Mouse (Mus musculus): ENCODE results near the gene BC051142.
"Not testable (repeated sequence)": the region's sequence is repeated elsewhere in the genome, so short reads cannot be mapped to it uniquely, and the experiment has no call there.

The BC051142 gene

DNA sequence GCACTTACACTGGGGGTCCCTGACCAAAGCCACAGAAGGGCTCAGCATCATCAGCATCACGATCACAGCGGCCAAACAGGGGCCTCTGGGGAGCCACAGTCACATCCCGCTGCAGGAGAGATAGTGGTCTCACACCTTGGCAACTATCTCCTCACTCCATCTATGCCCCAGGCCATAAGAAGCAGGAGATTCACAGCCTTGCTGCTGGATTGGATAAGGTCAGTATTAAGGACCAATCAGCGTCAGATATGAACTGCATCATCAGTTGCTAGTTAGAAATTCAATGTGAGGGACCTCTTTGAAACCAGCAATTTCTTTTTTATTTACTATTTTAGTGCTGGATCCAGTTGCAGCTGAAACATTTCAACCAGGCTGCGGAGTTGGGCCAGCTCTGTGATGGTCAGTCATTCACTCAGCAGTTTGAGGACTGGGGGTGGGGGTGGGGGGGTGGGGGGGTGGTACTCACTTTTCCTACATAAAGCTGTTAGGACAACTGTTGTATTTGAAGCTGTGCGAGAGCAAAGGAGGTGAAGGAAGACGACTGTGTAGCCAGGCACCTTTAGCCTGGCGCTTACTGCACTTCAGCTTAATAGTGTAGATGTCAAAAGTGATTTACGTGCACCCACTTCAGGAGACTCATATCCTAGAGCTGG lies 436 bp upstream of the BC051142 start:
- peak; percentile 87 for DNase-seq (ENCODE audit: low spot score in 2 of 2)

DNA sequence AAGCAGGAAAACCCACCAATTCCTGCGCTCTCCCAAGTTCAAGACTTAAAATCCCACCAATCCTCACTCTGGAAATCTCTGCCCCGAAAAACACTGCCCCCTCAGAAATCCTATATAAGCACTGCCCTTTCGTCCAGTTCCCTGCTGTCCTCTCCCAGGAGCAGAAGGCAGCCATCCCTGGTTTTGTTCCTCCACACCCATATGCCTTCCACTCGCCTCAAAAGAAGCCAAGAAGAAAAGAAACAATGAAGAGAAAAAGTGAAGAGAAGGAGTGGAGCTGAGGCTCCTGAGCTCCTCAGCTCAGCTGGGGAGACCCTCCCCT lies 735 bp downstream of the BC051142 start:
- no peak for DNase-seq (ENCODE audit: low spot score in 2 of 2)

DNA sequence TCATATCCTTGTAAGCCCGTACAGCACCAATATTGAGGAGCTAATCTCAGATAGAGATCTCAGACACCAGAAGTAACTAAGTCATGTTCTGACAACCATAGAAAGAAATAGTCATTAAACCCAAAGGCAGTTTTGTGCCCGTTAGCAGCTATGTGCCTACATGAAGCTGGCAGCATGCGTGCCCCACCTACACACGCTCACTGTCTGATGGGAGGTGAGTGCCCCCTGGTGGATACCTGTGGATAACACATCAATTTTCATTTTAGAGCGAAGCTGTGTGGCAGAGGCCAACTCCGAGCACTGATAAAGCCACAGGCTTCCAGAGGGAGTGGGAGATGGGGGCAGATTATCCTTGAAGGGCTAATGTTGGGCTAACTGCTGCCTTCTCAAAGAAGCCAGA lies 12.5 kb downstream of the BC051142 start:
- DNase-seq (ENCODE audit: low spot score in 2 of 2), result peak; percentile 63 to 82

DNA sequence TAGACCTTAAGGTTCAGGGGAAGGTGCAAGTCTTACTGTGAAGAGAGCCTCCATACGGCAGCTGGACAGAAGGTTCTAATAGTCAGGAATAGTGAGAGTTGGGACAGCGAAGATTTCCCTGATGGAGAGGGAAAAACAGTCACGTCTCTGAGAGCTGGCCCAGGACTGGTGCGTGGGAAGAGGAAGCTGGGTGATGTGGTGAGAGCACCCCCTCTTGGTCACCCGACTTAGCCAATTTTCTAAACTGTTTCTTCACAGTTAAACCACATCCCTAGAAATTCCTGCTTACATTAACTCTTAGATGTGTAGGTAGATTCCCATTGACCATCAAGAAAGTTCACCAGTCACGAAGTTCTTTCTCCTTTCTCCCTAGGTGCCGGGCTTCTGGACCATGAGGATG lies 21.4 kb downstream of the BC051142 start:
- no peak for DNase-seq (ENCODE audit: low spot score in 2 of 2)

DNA sequence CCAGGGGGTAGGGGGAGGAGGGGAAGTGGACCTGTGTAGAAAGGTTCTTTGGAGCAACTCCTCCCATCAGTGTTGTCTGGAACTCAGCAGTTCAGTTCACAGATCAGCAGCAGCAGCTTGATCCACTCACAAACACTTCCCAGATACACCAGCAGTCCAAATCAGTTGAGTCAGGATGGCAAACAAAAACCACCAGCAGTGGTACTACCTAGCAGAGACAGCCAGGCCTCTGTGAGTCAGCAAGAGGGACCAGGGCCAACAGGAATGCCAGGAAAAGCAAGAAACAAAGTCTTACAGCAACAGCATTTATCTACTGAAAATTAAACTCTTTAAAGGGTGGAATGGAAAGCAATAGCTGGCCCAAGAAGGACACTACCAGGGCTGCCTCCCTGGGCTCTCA lies 29.0 kb downstream of the BC051142 start:
- DNase-seq (ENCODE audit: low spot score in 2 of 2), result no peak

DNA sequence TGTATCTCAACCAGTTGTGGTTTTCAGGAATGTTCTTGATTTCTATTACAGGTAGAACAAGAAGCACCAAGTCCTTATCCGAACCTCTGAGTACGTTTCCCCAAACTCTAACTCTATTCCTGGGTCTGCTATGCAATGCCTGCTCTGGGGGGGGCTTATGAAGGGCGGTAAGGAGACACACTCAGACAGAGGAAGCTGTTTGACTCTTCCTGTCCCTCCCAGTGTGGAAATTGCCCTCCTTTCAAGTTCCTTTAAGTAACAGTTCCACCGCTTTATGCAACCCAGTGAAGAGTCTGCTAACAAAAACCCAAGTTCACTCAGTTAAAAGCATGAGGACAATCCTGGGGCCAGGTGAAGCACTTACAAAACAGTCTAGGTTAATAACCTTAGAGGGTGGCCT lies 38.5 kb downstream of the BC051142 start:
- no peak for DNase-seq (ENCODE audit: low spot score in 2 of 2)

DNA sequence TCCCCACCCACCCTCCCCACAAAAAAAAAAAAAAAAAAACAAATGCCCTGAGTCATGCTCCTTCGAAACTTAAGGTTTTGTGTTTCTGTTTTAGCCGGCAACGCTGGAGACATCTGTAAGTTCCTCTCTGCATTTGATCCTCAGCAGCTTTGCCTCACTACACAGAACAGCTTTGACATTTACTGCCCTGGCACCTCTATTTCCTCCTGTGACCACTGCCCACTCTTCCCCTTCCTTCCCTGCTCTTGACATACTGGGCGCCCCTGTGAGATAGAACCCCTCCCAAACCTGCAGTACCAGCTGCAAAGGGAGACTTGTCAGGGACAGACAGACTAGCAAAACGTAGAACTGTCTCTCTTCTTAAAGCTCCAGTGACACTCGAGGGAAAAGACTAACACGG lies 39.0 kb downstream of the BC051142 start:
- no peak for DNase-seq (ENCODE audit: low spot score in 2 of 2)

DNA sequence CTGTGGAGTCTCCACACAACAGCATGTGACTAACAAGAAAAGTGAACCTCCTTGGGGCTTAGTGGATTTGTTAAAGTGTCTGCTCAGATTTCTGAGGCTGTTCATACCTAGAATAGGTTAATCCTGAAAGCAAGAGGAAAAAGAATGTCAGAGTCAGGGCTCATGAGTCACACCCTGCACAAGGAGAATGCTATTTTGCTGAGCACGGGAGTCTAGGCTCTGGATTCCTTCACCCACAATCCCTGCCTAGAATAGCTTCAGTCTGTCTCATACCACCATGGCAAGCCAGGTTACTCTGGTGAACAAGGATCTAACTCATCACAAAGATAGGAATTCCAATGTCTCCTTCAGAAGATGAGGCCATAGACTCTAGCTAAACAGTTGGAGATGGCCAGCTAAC lies 40.0 kb downstream of the BC051142 start:
- no peak for DNase-seq (ENCODE audit: low spot score in 2 of 2)

DNA sequence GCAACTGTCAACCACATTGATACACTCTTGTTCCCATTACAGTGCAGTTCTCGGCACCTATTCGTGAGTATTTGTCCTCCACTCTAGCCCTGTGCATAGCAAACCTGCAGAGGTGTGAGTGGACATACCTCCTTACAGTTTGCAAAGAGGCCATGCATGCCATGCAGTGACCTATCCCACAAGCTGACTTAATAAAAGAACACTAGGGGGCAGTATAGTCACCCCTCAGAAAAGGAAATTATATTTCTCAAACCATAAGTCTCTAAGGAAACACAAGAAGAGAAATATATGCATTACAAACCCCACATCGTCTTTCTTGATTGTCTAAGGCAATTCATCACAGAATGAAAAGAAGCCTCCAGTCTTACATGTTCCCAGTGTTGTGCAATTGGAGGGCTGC lies 41.2 kb downstream of the BC051142 start:
- DNase-seq (ENCODE audit: low spot score in 2 of 2), result peak in 1 of 2 experiments; percentile 7

DNA sequence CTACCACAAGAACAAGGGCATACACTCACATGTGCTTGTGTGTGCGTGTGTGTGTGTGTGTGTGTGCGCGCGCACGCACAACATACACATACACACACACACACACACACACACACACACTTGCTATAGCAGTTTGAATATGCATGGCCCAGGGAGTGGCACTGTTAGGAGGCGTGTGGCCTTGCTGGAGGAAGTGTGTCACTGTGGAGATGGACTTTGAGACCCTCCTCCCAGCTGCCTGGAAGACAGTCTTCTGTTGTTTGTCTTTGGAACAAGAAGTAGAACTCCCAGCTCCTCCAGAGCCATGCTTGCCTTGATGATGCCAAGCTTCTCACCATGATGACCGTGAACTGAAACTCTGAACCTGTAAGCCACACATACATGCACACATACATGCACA lies 43.4 kb downstream of the BC051142 start:
- no peak for DNase-seq (ENCODE audit: low spot score in 2 of 2)

DNA sequence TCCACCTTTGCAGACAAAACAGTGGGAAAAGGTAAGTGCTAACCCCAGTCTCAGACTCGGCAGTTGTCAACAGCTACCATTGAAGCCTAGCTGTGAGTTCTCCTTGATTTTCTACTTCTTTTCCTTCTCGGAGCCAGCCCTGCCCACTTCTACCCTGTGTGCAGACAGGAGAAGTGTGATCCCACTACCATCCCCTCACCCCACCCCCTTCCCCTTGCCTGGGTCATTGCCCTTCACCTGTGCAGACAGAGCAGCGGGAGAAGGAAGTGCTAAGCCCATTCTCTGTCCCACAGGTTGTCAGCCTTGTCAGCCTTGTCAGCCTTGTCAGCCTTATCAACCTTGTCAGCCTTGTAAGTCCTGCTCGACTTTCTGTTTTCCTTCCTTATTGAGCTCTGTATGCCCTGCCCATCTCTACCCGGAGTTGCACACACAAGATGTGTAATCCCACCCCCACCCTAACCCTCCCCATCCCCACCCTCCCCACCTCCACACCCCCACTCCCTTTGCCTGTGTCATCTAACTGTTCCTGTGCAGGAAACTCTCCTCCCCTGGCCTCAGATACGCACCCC lies 49.9 kb downstream of the BC051142 start:
- no peak for DNase-seq (ENCODE audit: low spot score in 2 of 2)

DNA sequence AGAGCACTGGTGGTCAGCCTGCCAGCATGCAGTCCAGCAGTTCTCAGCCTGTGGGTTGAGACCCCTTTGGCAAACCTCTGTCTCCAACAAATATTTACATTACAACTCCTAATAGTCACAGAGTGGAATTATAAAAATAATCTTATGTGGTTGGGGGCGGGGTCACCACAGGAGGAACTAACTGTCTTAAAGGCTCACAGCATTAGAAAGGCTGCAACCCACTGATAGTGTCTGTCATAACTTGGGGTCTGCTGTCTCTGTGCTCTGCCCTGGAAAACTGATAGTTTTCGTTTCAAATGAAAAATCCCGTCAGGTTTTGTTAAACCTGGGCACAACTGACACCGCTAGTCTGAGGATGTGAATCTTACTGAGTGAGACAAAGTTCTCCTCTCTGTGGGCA lies 59.0 kb downstream of the BC051142 start:
- no peak for DNase-seq (ENCODE audit: low spot score in 2 of 2)

DNA sequence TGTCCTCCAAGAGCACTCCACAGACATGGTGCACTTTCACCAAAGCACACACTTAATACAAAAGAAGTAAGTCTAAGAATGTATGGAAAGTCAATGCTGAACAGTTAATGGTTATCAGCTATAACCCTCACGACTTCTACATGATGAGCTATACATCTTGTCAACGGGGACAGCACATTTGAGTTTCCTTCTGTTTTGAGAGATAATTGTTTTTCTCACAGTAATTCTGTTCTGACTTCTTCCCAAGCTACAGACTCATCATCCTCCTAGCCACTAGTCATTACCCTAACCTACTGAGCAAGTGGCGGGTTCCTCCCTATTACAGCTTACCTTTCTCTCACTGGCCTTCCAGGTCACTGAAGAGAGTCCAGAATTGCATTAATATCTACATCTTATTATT lies 60.6 kb downstream of the BC051142 start:
- no peak for DNase-seq (ENCODE audit: low spot score in 2 of 2)

DNA sequence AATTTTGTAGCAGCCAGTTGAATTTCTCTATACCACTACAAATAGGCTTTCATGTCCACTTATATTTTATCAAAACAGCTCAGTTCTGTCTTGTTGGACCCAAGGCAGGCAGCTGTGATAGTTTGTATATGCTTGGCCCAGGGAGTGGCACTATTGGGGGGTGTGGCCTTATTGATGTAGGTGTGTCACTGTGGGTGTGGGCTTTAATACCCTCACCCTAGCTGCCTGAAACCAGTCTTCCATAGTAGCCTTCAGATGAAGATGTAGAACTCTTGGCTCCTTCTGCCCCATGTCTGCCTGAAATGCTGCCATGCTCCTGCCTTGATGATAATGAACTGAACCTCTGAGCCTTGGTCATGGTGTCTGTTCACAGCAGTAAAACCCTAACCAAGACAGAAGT lies 67.3 kb downstream of the BC051142 start:
- DNase-seq (ENCODE audit: low spot score in 2 of 2), result not testable (repeated sequence)

DNA sequence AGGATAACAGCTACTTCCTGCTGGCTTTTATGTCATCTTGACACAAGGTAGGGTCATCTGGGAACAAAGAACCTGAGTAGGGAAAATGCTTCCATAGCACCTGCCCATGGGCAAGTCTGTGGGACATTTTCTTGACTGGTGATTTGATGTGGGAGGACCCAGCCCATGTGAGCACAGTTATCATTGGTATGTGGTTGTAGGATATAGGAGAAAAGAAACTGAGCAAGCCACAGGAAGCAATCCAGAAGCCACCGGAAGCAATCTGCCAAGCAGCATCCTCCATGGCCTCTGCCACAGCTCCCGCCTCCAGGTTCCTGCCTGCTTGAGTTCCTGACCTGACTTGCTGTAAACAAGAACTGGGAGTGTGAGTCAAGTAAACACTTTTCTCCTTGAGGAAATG lies 71.9 kb downstream of the BC051142 start:
- DNase-seq (ENCODE audit: low spot score in 2 of 2), result no peak

DNA sequence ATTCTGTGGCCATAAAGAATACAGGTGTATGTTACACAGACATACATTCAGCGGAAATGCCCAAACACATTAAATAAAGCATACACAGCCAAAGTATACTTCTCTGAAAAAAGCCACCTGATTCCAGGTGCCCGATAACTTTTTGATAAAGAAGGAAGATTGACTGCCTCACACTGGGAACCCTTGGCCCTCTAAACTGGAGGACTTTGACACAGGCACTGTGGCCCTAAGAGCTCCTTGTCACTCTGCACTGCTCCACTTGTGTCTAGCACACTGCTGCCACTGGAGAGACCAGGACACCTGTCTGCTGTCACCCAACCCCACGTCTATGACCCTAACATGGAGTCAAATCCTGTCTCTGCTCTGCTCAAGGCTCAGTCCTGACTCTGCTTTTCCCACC lies 76.4 kb downstream of the BC051142 start:
- DNase-seq (ENCODE audit: low spot score in 2 of 2), result no peak

DNA sequence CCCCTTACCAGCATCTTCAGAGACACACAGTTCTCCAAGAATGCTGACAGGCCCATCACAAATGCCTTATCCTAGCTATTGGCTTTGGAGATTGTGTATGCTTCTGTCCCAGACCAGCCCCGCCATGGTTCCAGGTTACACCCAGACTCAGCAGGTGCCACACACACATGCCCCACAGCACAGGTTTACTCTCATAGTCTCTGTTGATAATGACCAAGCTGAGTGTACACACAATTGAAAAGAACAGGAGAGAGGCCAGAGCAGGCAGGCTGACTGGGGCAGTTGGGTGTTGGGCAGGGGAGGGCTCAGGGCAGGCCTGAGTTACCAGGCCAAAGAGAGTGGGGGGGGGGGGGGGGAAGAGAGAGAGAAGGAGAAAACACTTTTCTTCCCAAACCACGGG lies 77.8 kb downstream of the BC051142 start:
- no peak for DNase-seq (ENCODE audit: low spot score in 2 of 2)

DNA sequence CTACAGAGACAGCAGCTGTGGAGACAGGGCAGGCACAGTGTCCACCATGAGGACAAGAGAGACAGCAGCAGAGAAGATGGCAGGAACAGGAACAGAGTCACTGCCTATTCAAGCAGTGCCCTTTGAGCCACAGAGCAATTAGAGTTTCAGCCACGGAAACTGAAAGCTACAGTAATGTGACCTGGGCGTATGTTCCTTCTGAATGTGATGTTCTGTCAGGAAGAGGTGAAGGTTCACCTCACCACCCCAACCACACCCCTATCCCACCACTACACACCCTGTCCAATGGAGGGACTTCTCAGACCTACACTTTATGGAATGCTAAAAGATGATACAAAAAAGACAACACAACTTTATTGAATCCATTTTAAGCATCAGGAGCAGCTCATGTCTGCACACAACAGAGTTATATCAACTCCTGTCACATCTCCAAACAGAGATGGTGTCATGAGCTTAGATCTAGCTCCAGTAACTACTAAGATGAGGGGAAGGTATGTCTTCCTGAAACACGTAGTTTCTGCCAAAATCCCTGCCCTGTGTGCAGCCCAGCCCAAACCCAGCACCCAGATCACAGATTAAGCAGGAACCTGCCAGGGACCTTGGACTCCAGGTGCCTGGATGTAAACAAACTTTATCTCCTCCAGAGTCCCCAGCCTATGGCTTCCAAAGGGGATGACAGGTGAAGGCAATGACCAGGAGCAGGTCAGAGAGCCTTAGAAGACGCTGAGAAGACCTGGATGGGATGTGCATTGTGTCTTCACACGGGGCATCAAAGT lies 78.8 kb downstream of the BC051142 start, which contains the start of gene Btnl4:
TSS of gene Btnl4 (minus strand) at position 81 of the 776 bp plus-strand sequence.
- not testable (repeated sequence) for DNase-seq (ENCODE audit: low spot score in 2 of 2)

DNA sequence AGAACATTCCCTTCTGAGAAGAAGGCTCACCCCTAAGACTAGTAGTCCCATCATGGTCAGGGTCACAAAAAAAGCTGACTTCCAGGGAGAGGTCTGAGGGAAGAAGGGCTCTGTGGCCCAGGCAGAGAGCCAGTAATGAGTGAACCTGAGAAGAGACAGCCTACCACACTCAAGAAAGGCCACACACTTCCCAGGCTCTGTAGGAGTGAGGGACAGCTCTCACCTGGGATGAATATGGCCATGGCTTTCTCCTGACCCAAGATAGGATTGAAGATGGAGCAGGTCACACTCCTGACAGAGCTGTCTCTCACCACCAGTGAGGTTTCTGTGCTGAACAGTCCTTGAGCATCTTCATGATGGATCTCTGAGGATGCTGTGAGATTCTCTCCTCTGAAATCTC lies 94.2 kb downstream of the BC051142 start:
- DNase-seq (ENCODE audit: low spot score in 2 of 2), result no peak

DNA sequence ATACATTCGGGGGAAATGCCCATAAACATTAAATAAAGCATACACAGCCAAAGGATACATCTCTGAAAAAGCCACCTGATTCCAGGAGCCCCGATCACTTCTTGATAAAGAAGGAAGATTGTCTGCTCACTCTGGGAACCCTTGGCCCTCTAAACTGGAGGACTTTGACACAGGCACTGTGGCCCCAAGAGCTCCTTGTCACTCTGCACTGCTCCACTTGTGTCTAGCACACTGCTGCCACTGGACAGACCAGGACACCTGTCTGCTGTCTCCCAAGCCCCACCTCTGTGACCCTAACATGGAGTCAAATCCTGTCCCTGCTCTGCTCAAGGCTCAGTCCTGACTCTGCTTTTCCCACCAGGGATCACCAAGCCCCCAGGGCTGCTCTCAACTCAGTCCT lies 96.5 kb downstream of the BC051142 start:
- not testable (repeated sequence) for DNase-seq (ENCODE audit: low spot score in 2 of 2)

DNA sequence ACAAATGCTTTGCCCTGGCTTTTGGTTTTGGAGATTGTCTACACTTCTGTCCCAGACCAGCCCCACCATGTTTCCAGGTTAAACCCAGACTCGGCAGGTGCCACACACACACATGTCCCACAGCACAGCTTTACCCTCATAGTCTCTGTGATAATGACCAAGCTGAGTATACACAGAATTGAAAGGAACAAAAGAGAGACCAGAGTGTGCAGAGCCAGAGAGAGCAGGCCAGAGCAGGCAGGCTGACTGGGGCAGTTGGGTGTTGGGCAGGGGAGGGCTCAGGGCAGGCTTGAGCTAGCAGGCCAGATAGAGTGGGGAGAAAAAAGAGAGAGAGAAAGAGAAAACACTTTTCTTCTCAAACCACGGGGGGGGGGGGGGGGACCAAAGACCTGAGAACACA lies 97.9 kb downstream of the BC051142 start:
- DNase-seq (ENCODE audit: low spot score in 2 of 2), result no peak

DNA sequence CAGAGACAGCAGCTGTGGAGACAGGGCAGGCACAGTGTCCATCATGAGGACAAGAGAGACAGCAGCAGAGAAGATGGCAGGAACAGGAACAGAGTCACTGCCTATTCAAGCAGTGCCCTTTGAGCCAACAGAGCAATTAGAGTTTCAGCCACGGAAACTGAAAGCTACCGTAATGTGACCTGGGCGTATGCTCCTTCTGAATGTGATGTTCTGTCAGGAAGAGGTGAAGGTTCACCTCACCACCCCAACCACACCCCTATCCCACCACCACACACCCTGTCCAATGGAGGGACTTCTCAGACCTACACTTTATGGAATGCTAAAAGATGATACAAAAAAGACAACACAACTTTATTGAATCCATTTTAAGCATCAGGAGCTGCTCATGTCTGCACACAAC lies 98.7 kb downstream of the BC051142 start:
- DNase-seq (ENCODE audit: low spot score in 2 of 2), result not testable (repeated sequence)

DNA sequence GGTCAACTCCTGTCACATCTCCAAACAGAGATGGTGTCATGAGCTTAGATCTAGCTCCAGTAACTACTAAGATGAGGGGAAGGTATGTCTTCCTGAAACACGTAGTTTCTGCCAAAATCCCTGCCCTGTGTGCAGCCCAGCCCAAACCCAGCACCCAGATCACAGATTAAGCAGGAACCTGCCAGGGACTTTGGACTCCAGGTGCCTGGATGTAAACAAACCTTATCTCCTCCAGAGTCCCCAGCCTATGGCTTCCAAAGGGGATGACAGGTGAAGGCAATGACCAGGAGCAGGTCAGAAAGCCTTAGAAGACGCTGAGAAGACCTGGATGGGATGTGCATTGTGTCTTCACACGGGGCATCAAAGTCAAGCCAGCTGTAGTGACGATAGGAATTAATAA lies 99.1 kb downstream of the BC051142 start:
- not testable (repeated sequence) for DNase-seq (ENCODE audit: low spot score in 2 of 2)
